Mouse (Mus musculus): ENCODE measurements around the gene Bicdl2. TPM values are rescaled to one million over a fixed set of nuclear protein-coding genes. Genes with fewer than 3 reads are reported as not detected.
A peak's percentile ranks its signal among the peaks of the same experiment; 100 is the strongest.

Bicdl2 gene
- polyA plus RNA-seq, 1 experiment from 2014 or later = not detected

DNA sequence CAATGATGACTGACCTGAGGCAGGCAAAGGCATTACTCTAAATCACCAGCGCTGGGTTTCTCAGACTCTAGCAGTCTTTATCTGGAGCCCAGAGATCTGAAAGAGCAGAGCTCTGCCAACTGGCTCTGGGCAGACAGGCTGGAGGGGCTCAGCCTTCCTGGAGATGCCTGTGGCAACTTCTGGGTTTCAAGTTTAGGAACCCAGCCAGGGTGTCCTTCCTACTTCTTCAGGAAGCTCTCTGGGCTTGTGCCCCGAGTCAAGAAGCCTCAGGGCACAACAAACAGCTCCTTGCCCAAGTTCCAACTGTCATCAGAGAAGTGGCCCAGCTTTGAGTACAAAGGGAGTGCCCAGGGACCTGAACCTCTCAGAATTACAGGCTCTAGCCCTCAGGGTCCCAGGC is 5.9 kb upstream of the Bicdl2 start:
- no peaks in the 10 kb centered on the region for H3K36me3 ChIP-seq
- H3K9me3 ChIP-seq (replicated peaks) = no peaks in the 10 kb centered on the region
- no peak overlapping the region for H3K9ac ChIP-seq (replicated peaks)
- no peaks in the 10 kb centered on the region for H3K4me1 ChIP-seq
- H3K4me2 ChIP-seq = no peak overlapping the region
- H3K27me3 ChIP-seq (replicated peaks) = peaks cover 6% of the 10 kb centered on the region
- H3K27ac ChIP-seq (replicated peaks) = no peak overlapping the region
- no peak overlapping the region for H3K4me3 ChIP-seq (replicated peaks)
- WGBS = 65% methylated on average over 2 of the region's 2 CpGs
- ATAC-seq (ENCODE audit: low FRiP score) = no peak

DNA sequence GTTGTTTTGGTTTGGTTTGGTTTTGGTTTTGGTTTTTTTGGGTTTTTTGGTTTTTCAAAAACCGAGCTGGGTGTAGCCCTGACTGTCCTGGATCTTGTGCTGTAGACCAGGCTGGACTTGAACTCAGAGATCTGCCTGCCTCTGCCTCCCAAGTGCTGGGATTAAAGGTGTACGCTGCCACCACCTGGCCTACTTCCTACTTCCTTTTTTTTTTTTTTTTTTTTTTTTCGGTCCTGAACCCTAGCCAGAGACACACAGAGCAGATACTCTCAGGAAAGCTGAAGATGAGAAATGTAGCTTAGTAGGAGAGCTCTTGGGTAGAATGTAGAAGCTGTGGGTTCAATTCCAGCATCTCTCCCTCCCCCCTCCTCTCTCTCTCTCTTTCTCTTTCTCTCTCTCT is 1.9 kb upstream of the Bicdl2 start:
- no peak overlapping the region for H3K9ac ChIP-seq (replicated peaks)
- 74% methylated on average over 3 of the region's 3 CpGs for WGBS
- H3K36me3 ChIP-seq = no peaks in the 10 kb centered on the region
- ATAC-seq (ENCODE audit: low FRiP score) = no peak
- peaks cover 44% of the 10 kb centered on the region for H3K27me3 ChIP-seq (replicated peaks)
- no peak overlapping the region for H3K27ac ChIP-seq (replicated peaks)
- H3K4me2 ChIP-seq = no peak overlapping the region
- no peak overlapping the region for H3K4me3 ChIP-seq (replicated peaks)
- H3K4me1 ChIP-seq = peaks cover 8% of the 10 kb centered on the region; the same call in 1 of the 2 replicates
- H3K9me3 ChIP-seq (replicated peaks) = no peaks in the 10 kb centered on the region

DNA sequence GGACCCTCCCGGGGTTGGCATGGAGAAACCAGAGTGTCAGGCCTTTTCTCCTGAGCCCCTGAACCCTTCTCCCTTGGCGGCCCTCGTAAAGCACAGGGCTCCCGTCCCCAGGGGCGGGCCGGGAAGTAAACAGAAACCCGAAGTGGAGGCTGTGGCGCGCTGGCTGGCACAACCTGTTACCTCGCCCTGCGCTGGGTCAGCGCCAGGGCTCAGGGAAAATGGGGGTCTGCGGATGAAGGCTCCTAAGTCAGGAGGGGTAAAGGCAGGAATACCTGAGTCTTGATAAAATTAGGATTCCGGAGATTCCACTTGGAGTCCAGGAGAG is 532 bp downstream of the Bicdl2 start:
- WGBS = 3% methylated on average over 13 of the region's 14 CpGs
- H3K9me3 ChIP-seq (replicated peaks) = no peaks in the 10 kb centered on the region
- H3K27me3 ChIP-seq (replicated peaks) = peaks cover 47% of the 10 kb centered on the region
- no peak for ATAC-seq (ENCODE audit: low FRiP score)
- H3K36me3 ChIP-seq = no peaks in the 10 kb centered on the region
- peaks cover 8% of the 10 kb centered on the region; the same call in 1 of the 2 replicates for H3K4me1 ChIP-seq
- H3K4me3 ChIP-seq (replicated peaks) = no peak overlapping the region
- peak overlapping the region; percentile 34 for H3K4me2 ChIP-seq
- no peak overlapping the region for H3K9ac ChIP-seq (replicated peaks)
- no peak overlapping the region for H3K27ac ChIP-seq (replicated peaks)

DNA sequence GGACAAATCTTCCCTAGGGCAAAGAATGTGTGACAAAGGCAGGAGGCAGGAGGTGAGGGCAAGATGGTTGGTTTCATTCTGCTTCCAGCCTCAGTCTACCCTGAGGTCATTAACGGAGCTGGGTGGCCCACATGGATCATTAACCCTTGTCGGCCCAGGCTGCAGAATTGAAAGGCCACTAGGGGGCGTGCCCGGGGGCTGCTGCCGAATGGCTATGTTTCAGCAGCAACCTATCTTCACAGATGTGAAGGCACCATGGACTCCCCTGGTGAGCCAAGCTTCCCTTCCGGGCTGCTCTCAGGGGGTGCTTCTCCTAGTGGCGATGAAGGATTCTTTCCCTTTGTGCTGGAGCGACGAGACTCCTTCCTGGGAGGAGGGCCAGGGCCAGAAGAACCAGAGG is 1.2 kb downstream of the Bicdl2 start:
- no peak overlapping the region for H3K4me3 ChIP-seq (replicated peaks)
- ATAC-seq (ENCODE audit: low FRiP score) = no peak
- H3K27ac ChIP-seq (replicated peaks) = no peak overlapping the region
- H3K27me3 ChIP-seq (replicated peaks) = peaks cover 47% of the 10 kb centered on the region
- H3K36me3 ChIP-seq = peaks cover 2% of the 10 kb centered on the region; the same call in 1 of the 2 replicates
- H3K9ac ChIP-seq (replicated peaks) = no peak overlapping the region
- H3K4me2 ChIP-seq = no peak overlapping the region
- H3K4me1 ChIP-seq = peaks cover 8% of the 10 kb centered on the region; the same call in 1 of the 2 replicates
- WGBS = under 1% methylated on average over 9 of the region's 9 CpGs
- no peaks in the 10 kb centered on the region for H3K9me3 ChIP-seq (replicated peaks)

DNA sequence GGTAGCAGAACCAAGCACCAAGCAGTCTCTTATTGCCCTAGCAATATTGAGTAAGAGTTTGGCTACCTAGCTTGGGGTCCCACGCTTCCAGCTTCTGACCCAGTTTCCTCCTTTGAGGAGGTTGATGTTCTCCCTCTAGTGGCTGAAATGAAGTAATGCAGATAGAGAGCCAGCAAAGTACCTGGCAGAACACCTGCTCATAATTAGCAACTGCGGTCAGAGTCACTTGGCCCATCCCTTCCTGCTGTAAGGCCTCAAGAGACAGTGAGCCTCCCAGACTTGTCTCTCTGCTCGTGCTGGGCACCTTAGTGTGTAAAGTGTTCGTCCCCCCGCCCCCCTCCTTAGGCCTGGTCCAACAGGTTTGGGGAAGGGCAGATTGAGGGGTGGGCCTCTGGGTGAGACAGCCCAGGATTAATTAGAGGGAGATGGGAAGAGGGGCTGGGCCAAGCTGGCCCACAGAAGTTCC is 4.3 kb downstream of the Bicdl2 start:
- Histone ChIP-seq H3K27me3 (replicated peaks) (peaks cover 40% of the 10 kb centered on the region), H3K4me1 (peaks cover 8% of the 10 kb centered on the region; the same call in 1 of the 2 replicates), H3K36me3 (peaks cover 31% of the 10 kb centered on the region), H3K9me3 (replicated peaks) (no peaks in the 10 kb centered on the region), H3K27ac (replicated peaks) (no peak overlapping the region), H3K4me3 (replicated peaks) (no peak overlapping the region), H3K4me2 (no peak overlapping the region), H3K9ac (replicated peaks) (no peak overlapping the region)
- 20% methylated on average over 5 of the region's 5 CpGs for WGBS
- peak; percentile 53; the same call in 1 of the 2 replicates for ATAC-seq (ENCODE audit: low FRiP score)

DNA sequence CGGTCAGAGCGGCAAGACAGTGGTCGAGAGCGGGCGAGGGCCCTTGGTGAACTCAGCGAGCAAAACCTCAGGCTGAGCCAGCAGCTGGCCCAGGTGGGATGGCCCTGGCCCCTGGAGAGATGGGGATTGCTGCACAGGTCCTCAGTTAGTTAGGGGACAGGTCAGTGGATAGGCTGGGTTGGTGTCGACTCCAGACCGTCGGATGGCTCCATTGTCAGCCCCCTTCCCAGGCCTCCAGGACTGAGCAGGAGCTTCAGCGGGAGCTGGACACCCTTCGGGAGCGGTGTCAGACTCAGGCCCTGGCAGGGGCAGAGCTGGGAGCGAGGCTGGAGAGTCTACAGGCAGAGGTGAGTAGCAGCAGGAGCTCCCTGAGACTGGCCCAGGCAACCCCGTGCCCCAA is 5.2 kb downstream of the Bicdl2 start:
- Histone ChIP-seq H3K4me3 (replicated peaks) (no peak overlapping the region), H3K9me3 (replicated peaks) (no peaks in the 10 kb centered on the region), H3K27ac (replicated peaks) (no peak overlapping the region), H3K27me3 (replicated peaks) (peaks cover 31% of the 10 kb centered on the region), H3K9ac (replicated peaks) (no peak overlapping the region), H3K4me2 (no peak overlapping the region), H3K36me3 (peaks cover 38% of the 10 kb centered on the region), H3K4me1 (peaks cover 4% of the 10 kb centered on the region; the same call in 1 of the 2 replicates)
- ATAC-seq (ENCODE audit: low FRiP score) = no peak
- 85% methylated on average over 14 of the region's 14 CpGs for WGBS

DNA sequence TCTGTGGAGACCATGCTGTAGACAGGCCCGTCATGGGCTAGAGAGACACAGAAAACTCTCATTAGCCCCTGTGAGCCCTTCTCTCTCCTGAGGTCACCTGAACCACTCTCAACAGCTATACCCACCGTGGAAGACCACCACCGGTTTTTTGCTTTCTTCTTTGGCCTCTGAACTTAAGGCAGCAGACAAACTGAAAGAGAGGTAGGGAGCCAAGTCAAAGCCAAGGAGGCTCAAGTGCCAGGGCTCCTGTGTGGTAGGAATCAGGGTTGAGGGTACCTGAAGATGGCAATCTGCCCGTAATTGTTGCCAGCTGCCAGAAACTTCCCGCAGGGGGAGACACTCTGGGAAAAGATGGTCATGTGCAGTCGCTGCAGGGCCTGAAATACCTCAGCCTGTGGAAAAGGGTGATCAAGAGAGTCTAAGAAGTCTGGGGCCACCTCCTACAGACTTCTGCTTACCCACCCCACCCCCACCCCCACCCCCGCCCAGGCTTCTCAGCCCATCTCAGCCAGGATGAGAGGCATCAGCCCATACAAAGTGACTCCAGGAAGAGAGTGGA is 10.3 kb downstream of the Bicdl2 start:
- no peak for ATAC-seq (ENCODE audit: low FRiP score)
- Histone ChIP-seq H3K9ac (replicated peaks) (no peak overlapping the region), H3K4me3 (replicated peaks) (no peak overlapping the region), H3K9me3 (replicated peaks) (no peaks in the 10 kb centered on the region), H3K36me3 (peaks cover 38% of the 10 kb centered on the region), H3K4me2 (no peak overlapping the region), H3K27me3 (replicated peaks) (peaks cover 7% of the 10 kb centered on the region), H3K27ac (replicated peaks) (no peak overlapping the region), H3K4me1 (peaks cover 28% of the 10 kb centered on the region)
- 90% methylated on average over 7 of the region's 7 CpGs for WGBS

DNA sequence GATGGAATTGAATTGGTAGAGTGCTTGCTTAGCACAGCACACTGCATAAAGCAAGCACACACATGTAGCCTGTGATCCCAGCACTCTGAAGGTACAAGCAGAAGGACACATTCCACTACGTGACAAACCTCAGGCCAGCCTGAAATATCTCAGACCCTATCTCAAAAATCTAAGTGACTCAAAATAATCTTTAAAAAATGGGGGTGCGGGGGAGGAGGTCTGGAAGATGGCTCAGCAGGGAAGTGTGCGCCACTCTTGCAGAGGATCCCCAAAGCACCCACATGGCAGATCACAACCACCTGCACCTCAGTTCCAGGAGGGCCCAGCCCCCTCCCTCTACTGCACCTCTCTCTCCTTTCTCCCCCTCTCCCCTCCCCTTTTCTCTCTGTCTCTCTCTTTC is 11.2 kb downstream of the Bicdl2 start:
- H3K9ac ChIP-seq (replicated peaks) = no peak overlapping the region
- 98% methylated on average over 3 of the region's 3 CpGs for WGBS
- peaks cover 14% of the 10 kb centered on the region for H3K27me3 ChIP-seq (replicated peaks)
- H3K4me1 ChIP-seq = peaks cover 37% of the 10 kb centered on the region
- peaks cover 36% of the 10 kb centered on the region for H3K36me3 ChIP-seq
- H3K9me3 ChIP-seq (replicated peaks) = no peaks in the 10 kb centered on the region
- H3K4me2 ChIP-seq = no peak overlapping the region
- no peak overlapping the region for H3K27ac ChIP-seq (replicated peaks)
- no peak for ATAC-seq (ENCODE audit: low FRiP score)
- no peak overlapping the region for H3K4me3 ChIP-seq (replicated peaks)

DNA sequence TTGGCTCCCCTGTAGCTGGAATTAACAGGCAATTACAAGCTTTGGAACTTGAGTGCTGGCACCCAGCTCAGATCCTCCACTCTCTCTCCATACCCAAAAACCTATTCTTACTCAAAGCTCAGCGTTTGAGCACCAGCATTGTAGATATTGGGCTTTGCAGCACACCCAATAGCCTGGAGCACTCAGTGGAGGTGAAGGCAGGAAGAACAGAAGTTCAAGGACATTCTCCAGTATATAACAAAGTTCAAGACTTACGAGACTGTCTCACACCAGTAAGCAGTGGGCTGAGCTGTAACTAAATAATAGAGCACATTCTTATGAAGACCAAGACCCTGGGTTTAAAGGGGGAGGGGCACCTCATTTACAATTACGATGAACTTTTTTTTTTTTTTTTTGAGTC is 12.5 kb downstream of the Bicdl2 start:
- Histone ChIP-seq H3K4me2 (peak overlapping the region; percentile 95), H3K9ac (replicated peaks) (peak overlapping the region; percentile 73), H3K4me3 (replicated peaks) (peak overlapping the region; percentile 69; the same call in 1 of the 2 replicates), H3K9me3 (replicated peaks) (no peaks in the 10 kb centered on the region), H3K4me1 (peaks cover 49% of the 10 kb centered on the region), H3K27ac (replicated peaks) (no peak overlapping the region), H3K27me3 (replicated peaks) (peaks cover 22% of the 10 kb centered on the region), H3K36me3 (peaks cover 24% of the 10 kb centered on the region)
- no peak for ATAC-seq (ENCODE audit: low FRiP score)
- 67% methylated on average over 3 of the region's 3 CpGs for WGBS

DNA sequence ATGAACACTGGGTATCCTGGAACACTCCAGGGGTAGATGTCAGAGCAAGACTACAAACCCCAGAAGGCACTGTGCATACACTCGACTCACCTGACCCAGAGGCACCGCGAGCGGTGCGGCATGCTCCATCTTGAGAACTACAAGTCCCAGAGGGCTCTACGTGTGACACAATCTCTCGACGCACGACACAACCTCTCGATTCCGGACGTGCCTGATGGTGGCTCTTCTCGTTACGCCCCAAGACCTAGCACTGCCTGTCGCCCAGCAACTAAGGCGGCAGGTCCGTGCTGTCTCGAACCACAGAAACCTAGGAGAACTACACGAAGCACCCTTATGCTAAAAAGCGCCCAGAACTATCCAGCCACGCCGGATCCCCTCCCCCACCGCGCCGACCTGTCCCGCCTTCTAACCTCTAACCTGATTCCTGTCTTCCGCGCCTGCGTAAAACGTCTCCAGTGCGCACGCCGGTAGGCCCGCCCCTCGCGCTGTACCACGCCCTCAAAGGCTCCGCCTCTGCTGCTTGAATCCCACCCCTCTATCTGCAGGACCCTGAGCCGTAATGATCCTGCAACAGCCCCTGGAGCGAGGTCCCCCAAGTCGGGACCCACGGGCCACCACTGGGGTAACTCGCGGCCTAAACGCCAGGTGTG is 13.2 kb downstream of the Bicdl2 start, which contains the start of the genes Hcfc1r1 and Thoc6:
Hcfc1r1 (plus strand) TSS at position 173 of the 650 bp plus-strand sequence.
Thoc6 (minus strand) TSS at position 459 of the 650 bp plus-strand sequence.
- H3K4me1 ChIP-seq = peaks cover 50% of the 10 kb centered on the region
- H3K9me3 ChIP-seq (replicated peaks) = no peaks in the 10 kb centered on the region
- H3K4me2 ChIP-seq = peak within 1 kb of the TSS; percentile 95
- H3K27ac ChIP-seq (replicated peaks) = peak within 1 kb of the TSS; percentile 93
- H3K9ac ChIP-seq (replicated peaks) = peak within 1 kb of the TSS; percentile 73
- WGBS = under 1% methylated on average over 45 of the region's 45 CpGs
- peak; percentile 94 for ATAC-seq (ENCODE audit: low FRiP score)
- peak within 1 kb of the TSS; percentile 69 for H3K4me3 ChIP-seq (replicated peaks)
- H3K36me3 ChIP-seq = peaks cover 16% of the 10 kb centered on the region
- H3K27me3 ChIP-seq (replicated peaks) = peaks cover 29% of the 10 kb centered on the region

DNA sequence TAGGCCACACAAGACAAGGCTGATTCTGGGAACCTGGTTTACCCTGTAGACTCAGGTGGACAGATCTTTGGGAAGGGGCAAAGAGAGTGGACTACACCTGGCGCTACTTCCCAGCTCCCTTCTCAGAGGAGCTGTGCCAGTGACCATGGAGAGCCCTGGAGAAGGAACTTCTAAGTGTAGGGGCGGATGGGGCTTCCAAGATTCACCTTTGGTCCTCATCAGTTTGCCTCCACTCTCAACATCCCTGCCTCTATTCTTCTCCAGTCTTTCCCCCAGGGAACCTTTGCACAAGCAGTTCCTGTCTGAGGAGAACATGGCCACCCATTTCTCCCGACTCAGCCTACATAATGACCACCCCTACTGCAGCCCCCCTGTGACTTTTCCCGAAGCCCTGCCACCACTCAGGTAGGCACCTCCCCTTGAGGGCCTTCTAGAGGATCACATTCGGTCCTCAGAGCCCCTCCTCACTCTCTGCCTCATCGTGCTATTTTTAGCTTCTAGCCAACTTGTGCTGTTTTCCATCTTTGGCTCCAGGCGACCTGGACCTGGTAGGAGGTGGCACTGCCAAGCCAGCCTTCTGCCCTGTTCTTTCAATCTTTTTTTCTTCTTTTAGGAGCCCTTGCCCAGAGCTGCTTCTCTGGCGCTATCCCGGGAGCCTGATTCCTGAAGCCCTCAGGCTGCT is 14.1 kb downstream of the Bicdl2 start:
- WGBS = 49% methylated on average over 9 of the region's 9 CpGs
- peak overlapping the region; percentile 93; the same call in 1 of the 2 replicates for H3K27ac ChIP-seq (replicated peaks)
- peaks cover 8% of the 10 kb centered on the region for H3K36me3 ChIP-seq
- peaks cover 53% of the 10 kb centered on the region for H3K4me1 ChIP-seq
- H3K27me3 ChIP-seq (replicated peaks) = peaks cover 38% of the 10 kb centered on the region
- H3K4me2 ChIP-seq = peak overlapping the region; percentile 95
- no peaks in the 10 kb centered on the region for H3K9me3 ChIP-seq (replicated peaks)
- peak overlapping the region; percentile 69 for H3K4me3 ChIP-seq (replicated peaks)
- ATAC-seq (ENCODE audit: low FRiP score) = peak; percentile 4
- peak overlapping the region; percentile 73 for H3K9ac ChIP-seq (replicated peaks)
